Mouse (Mus musculus) cerebellum, adult 11 months (tissue): ENCODE results near the gene Nell1.
"Not testable (repeated sequence)": the region's sequence is repeated elsewhere in the genome, so short reads cannot be mapped to it uniquely, and the experiment has no call there.

Experiments used
- DNase-seq: peaks from one replicate; pipeline ENCODE4 v3.0.0; 2022

Nell1 gene

GRCm38 (mm10) chr7:49974841-49975440 is at the start of gene Nell1:
Nell1 (plus strand) TSS chr7:49974864.
- no peak for DNase-seq

GRCm38 (mm10) chr7:49928571-49928970 is 46.1 kb upstream of the Nell1 start:
- no peak for DNase-seq

- no peak for DNase-seq
These were observed 44.7 kb upstream of the Nell1 start for GRCm38 (mm10) chr7:49929999-49930398.

- DNase-seq, result not testable (repeated sequence)
These were observed 41.1 kb upstream of the Nell1 start for GRCm38 (mm10) chr7:49933386-49934115.

- DNase-seq, result no peak
These were observed 37.8 kb upstream of the Nell1 start for GRCm38 (mm10) chr7:49936821-49937220.

GRCm38 (mm10) chr7:49942023-49942422 is 32.6 kb upstream of the Nell1 start:
- DNase-seq, result no peak

GRCm38 (mm10) chr7:49942490-49942889 is 32.2 kb upstream of the Nell1 start:
- DNase-seq, result no peak

- no peak for DNase-seq
These were observed 28.0 kb upstream of the Nell1 start for GRCm38 (mm10) chr7:49946691-49947090.

GRCm38 (mm10) chr7:49953546-49954181 is 21.0 kb upstream of the Nell1 start:
- no peak for DNase-seq

GRCm38 (mm10) chr7:49954834-49955233 is 19.8 kb upstream of the Nell1 start:
- DNase-seq, result no peak

- no peak for DNase-seq
These were observed 17.5 kb upstream of the Nell1 start for GRCm38 (mm10) chr7:49957142-49957541.

- DNase-seq, result no peak
These were observed 10.9 kb upstream of the Nell1 start for GRCm38 (mm10) chr7:49963764-49964163.

GRCm38 (mm10) chr7:49969516-49969915 is 5.1 kb upstream of the Nell1 start:
- no peak for DNase-seq

- no peak for DNase-seq
These were observed 917 bp downstream of the Nell1 start for GRCm38 (mm10) chr7:49975441-49976121.

- no peak for DNase-seq
These were observed 7.0 kb downstream of the Nell1 start for GRCm38 (mm10) chr7:49981511-49982227.

- no peak for DNase-seq
These were observed 10.0 kb downstream of the Nell1 start for GRCm38 (mm10) chr7:49984698-49985097.

GRCm38 (mm10) chr7:49985947-49986346 is 11.3 kb downstream of the Nell1 start:
- no peak for DNase-seq

- no peak for DNase-seq
These were observed 24.7 kb downstream of the Nell1 start for GRCm38 (mm10) chr7:49999321-49999720.

GRCm38 (mm10) chr7:50005268-50005667 is 30.6 kb downstream of the Nell1 start:
- DNase-seq, result no peak

GRCm38 (mm10) chr7:50035187-50036153 is 60.8 kb downstream of the Nell1 start:
- DNase-seq, result no peak

- DNase-seq, result no peak
These were observed 66.4 kb downstream of the Nell1 start for GRCm38 (mm10) chr7:50041112-50041511.

- no peak for DNase-seq
These were observed 75.5 kb downstream of the Nell1 start for GRCm38 (mm10) chr7:50050144-50050543.
